Mouse (Mus musculus): Measurements from ENCODE around the gene Bcl2l1. TPM values are rescaled to one million over a fixed set of nuclear protein-coding genes. Genes with fewer than 3 reads are reported as not detected.
A peak's percentile ranks its signal among the peaks of the same experiment; 100 is the strongest.

Bcl2l1 gene
- polyA plus RNA-seq, 1 experiment, result 97.4 TPM

DNA sequence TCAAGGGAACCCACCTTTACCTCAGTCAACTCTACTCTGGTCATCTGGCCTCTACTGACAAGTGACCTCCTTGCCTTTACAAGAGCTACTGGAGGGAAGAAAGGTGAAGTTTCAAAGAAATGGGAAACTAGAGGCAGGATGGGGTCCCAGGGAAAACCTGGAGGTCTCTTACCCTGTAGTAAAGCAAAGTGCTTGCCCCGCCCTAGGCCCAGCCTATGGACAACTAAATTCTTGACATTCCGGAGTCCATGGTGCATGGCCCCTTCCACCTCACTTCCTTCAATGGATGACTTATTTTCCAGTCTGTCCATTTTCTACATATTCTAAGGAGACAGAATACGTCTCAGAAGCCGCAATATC lies 3.5 kb downstream of the Bcl2l1 start:
- peaks cover 5% of the 10 kb centered on the region; the same call in 1 of the 2 replicates for H3K4me1 ChIP-seq (ENCODE audit: control insufficient read depth, insufficient read depth, low read length)
- TF ChIP-seq POLR2A (IDR thresholded peaks at IDR 0.05; ENCODE audit: borderline replicate concordance, control insufficient read depth, low read depth, low read length), result no peak
- TF ChIP-seq CTCF (IDR thresholded peaks at IDR 0.05; ENCODE audit: control insufficient read depth, insufficient read depth, low read length), result no peak
- H3K27ac ChIP-seq (ENCODE audit: control insufficient read depth, insufficient read depth, low read depth, low read length, poor library complexity), result no peak overlapping the region
- peak overlapping the region; percentile 5 for H3K4me3 ChIP-seq (replicated peaks; ENCODE audit: control insufficient read depth, low read depth, low read length)
- WGBS, result 92% methylated on average over 4 of the region's 4 CpGs

DNA sequence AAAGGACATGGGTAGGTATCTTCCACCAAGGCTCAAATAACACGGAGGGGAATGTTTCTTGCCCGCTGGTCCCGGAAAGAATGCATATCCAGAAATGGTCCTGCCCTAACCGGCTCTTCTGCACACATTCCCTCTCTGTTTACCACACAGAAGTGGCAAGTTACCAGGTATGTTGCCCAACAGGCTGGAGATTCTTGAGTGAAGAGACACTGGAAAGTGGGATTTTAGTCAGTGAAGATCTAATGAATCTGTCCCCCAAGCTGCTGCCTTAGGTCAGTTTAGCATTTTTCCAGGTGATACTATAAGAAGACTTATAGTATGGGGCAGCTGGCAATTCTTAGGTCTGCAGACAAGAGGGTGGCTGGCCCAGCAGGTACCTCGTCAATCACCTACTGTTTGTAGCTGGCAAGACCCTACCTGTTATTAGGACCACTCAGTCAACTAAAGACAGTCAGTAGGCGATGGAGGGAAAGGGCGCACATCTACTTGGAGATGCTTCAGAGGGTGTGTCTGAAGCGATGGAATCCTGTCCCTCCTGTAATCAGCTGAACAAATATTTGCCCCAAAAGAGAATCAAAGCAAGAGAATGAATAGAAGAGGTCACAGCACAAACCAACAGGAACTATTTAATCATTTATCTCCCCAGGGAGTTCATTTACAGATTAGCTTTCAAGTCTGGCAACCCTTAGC lies 4.1 kb downstream of the Bcl2l1 start:
- H3K4me3 ChIP-seq (replicated peaks; ENCODE audit: control insufficient read depth, low read depth, low read length), result peak overlapping the region; percentile 5
- H3K27ac ChIP-seq (ENCODE audit: control insufficient read depth, insufficient read depth, low read depth, low read length, poor library complexity), result no peak overlapping the region
- TF ChIP-seq POLR2A (IDR thresholded peaks at IDR 0.05; ENCODE audit: borderline replicate concordance, control insufficient read depth, low read depth, low read length), result no peak
- TF ChIP-seq CTCF (IDR thresholded peaks at IDR 0.05; ENCODE audit: control insufficient read depth, insufficient read depth, low read length), result no peak

DNA sequence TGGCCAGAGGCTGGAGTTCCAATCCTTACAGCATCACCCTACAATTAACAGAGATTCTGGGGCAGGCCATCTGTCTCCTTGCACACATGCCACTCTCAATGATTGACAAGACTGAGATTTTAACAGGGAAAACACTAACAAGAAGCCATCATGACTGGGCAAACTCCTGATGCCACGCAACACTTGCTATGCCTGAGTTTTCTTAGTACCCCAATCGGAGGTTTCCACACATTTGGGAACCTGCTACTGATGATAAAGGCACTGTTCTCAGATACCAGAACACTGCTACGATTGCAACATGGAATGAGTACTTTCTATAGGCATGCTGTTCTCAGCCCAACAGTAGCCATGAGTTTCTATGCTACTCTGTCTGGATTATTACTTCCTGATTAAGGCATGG lies 5.0 kb downstream of the Bcl2l1 start:
- H3K4me3 ChIP-seq (replicated peaks; ENCODE audit: control insufficient read depth, low read depth, low read length), result no peak overlapping the region
- H3K27ac ChIP-seq (ENCODE audit: control insufficient read depth, insufficient read depth, low read depth, low read length, poor library complexity), result no peak overlapping the region
- H3K4me1 ChIP-seq (ENCODE audit: control insufficient read depth, insufficient read depth, low read length), result peaks cover 5% of the 10 kb centered on the region; the same call in 1 of the 2 replicates
- 67% methylated on average over 3 of the region's 3 CpGs for WGBS
- TF ChIP-seq CTCF (IDR thresholded peaks at IDR 0.05; ENCODE audit: control insufficient read depth, insufficient read depth, low read length), result no peak
- no peak for TF ChIP-seq POLR2A (IDR thresholded peaks at IDR 0.05; ENCODE audit: borderline replicate concordance, control insufficient read depth, low read depth, low read length)

More for the DNA sequence above, 4.1 kb downstream of the Bcl2l1 start:
- H3K4me1 ChIP-seq (ENCODE audit: control insufficient read depth, insufficient read depth, low read length), result peaks cover 5% of the 10 kb centered on the region; the same call in 1 of the 2 replicates
- WGBS, result 87% methylated on average over 8 of the region's 8 CpGs

DNA sequence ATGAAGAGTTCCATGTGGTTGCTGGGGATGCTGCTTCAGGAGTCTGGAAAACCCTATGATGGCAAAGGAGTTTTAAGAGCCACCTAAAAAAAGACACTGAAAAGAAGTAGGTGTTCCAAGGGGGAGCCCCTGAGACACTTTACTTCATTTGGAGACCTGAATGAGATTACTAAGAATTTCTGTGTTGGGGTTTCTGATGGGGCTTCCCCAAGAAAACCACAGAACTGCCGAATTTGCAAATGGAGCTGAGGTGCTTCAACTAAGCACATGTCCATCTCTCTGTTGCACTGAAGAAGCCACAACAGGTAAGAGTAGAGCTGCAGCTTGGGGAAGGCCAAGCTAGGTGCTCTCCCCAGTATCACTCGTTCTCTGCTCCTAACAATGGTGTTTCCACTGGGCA lies 5.8 kb downstream of the Bcl2l1 start:
- peaks cover 9% of the 10 kb centered on the region; the same call in 1 of the 2 replicates for H3K4me1 ChIP-seq (ENCODE audit: control insufficient read depth, insufficient read depth, low read length)
- WGBS, result 43% methylated on average over 2 of the region's 2 CpGs
- no peak overlapping the region for H3K27ac ChIP-seq (ENCODE audit: control insufficient read depth, insufficient read depth, low read depth, low read length, poor library complexity)
- no peak overlapping the region for H3K4me3 ChIP-seq (replicated peaks; ENCODE audit: control insufficient read depth, low read depth, low read length)
- TF ChIP-seq CTCF (IDR thresholded peaks at IDR 0.05; ENCODE audit: control insufficient read depth, insufficient read depth, low read length), result no peak
- TF ChIP-seq POLR2A (IDR thresholded peaks at IDR 0.05; ENCODE audit: borderline replicate concordance, control insufficient read depth, low read depth, low read length), result no peak

DNA sequence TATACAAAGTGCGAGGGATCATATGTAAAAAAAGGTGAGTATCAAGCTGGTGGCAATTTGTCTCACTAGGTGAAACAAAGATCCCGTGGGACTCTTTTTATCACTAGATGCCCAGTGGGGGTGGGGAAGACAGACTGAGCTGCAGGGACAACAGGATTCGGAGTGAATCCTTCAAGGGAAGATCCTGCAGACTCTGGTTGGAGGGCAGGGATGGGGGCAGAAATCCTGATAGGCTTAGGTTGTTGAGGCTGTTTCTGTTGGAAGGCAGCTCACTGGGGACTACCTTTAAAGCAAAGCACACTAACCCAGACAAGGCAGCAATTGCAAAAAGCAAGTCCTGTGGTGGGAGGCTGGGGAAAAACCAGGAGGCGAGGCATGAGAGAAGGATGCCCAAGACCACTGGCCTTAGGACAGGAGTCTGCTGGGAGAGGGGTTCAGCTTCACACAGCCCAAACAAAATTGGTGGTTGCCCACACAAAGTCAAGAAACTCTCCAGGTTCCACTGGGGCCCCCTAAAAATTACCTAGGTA lies 6.3 kb downstream of the Bcl2l1 start:
- H3K4me1 ChIP-seq (ENCODE audit: control insufficient read depth, insufficient read depth, low read length), result peaks cover 9% of the 10 kb centered on the region; the same call in 1 of the 2 replicates
- no peak overlapping the region for H3K27ac ChIP-seq (ENCODE audit: control insufficient read depth, insufficient read depth, low read depth, low read length, poor library complexity)
- 77% methylated on average over 4 of the region's 4 CpGs for WGBS
- H3K4me3 ChIP-seq (replicated peaks; ENCODE audit: control insufficient read depth, low read depth, low read length), result no peak overlapping the region
- no peak for TF ChIP-seq POLR2A (IDR thresholded peaks at IDR 0.05; ENCODE audit: borderline replicate concordance, control insufficient read depth, low read depth, low read length)
- TF ChIP-seq CTCF (IDR thresholded peaks at IDR 0.05; ENCODE audit: control insufficient read depth, insufficient read depth, low read length), result no peak

DNA sequence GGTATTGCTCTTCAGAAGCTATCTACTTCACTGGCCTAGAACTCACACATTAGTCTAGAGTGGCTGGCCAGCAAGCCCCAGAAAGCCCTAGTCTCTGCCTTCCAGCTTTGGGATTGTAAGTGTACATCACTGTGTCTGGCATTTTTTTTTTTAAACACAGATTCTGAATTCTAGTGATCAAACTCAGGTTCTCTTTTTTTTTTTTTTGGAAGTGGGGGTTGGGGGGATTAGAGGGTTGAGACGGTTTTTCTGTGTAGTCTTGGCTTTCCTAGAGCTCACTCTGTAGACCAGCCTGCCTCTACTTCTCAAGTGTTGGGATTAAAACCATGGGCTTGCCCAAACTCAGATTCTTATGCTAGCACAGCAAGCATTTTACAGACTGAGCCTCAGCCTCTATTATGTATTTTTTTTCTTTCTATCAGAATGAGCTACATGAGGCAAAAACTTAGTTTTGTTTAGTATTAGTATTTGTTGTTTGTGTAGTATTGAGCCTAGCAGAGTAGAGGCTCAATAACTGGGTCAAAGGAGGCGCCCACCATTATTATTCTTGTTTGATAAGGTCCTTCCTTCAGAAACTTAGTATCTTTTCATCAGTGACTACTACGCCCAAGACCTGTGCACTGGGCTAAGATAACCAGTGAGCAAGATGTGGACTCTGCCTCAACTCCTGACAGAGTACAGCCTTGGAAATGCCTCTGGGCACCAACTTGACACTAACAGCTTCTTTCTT lies 6.9 kb downstream of the Bcl2l1 start:
- H3K27ac ChIP-seq (ENCODE audit: control insufficient read depth, insufficient read depth, low read depth, low read length, poor library complexity), result no peak overlapping the region
- peaks cover 9% of the 10 kb centered on the region; the same call in 1 of the 2 replicates for H3K4me1 ChIP-seq (ENCODE audit: control insufficient read depth, insufficient read depth, low read length)
- no peak overlapping the region for H3K4me3 ChIP-seq (replicated peaks; ENCODE audit: control insufficient read depth, low read depth, low read length)
- TF ChIP-seq CTCF (IDR thresholded peaks at IDR 0.05; ENCODE audit: control insufficient read depth, insufficient read depth, low read length) (no peak), POLR2A (IDR thresholded peaks at IDR 0.05; ENCODE audit: borderline replicate concordance, control insufficient read depth, low read depth, low read length) (no peak)
- 61% methylated on average over 3 of the region's 3 CpGs for WGBS

DNA sequence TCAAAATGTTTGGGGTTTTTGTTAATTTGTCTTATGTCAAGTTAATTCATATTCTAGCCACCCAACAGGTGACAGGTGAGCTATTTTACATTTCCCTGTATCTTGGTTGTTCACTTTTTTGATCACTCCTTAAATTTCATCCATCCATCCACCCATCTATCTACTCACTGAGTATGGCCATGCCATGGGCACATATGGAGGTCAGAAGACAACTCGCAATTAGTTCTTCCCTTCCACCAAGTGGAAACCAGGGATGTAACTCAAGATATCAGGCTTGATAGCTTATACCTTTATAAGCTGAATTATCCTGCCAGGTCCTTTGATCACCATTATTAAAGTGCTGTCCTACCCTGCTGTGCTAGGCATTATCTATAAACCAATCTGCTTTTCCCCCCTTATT lies 7.8 kb downstream of the Bcl2l1 start:
- no peak overlapping the region for H3K27ac ChIP-seq (ENCODE audit: control insufficient read depth, insufficient read depth, low read depth, low read length, poor library complexity)
- peaks cover 7% of the 10 kb centered on the region; the same call in 1 of the 2 replicates for H3K4me1 ChIP-seq (ENCODE audit: control insufficient read depth, insufficient read depth, low read length)
- no peak for TF ChIP-seq POLR2A (IDR thresholded peaks at IDR 0.05; ENCODE audit: borderline replicate concordance, control insufficient read depth, low read depth, low read length)
- TF ChIP-seq CTCF (IDR thresholded peaks at IDR 0.05; ENCODE audit: control insufficient read depth, insufficient read depth, low read length), result no peak
- 89% methylated on average over 1 of the region's 1 CpGs for WGBS
- no peak overlapping the region for H3K4me3 ChIP-seq (replicated peaks; ENCODE audit: control insufficient read depth, low read depth, low read length)

DNA sequence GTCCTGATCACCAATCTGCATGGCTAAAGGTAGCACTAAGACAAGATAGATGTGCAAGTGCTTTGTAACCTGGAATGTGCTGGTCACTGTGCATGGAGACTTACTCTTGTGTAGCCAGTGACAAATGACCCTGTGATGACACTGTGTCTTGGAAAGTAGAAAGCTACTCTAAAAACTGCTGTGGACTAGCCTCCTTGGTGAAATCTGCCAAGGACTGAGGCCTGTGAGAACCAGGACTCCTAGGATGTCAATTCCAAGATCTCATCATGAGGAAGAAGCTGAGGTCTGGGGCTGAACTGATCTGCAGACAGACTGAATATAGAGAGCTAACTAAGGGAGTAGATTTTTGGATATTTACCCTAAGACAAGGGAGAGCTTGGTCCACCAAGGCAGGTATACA lies 10.0 kb downstream of the Bcl2l1 start:
- Histone ChIP-seq H3K27ac (ENCODE audit: control insufficient read depth, insufficient read depth, low read depth, low read length, poor library complexity) (no peak overlapping the region), H3K4me1 (ENCODE audit: control insufficient read depth, insufficient read depth, low read length) (peaks cover 14% of the 10 kb centered on the region; the same call in 1 of the 2 replicates), H3K4me3 (replicated peaks; ENCODE audit: control insufficient read depth, low read depth, low read length) (no peak overlapping the region)
- TF ChIP-seq POLR2A (IDR thresholded peaks at IDR 0.05; ENCODE audit: borderline replicate concordance, control insufficient read depth, low read depth, low read length) (no peak), CTCF (IDR thresholded peaks at IDR 0.05; ENCODE audit: control insufficient read depth, insufficient read depth, low read length) (no peak)

All from bone marrow, adult 2 months (tissue).